Mouse (Mus musculus) layer of hippocampus, postnatal 25 days (tissue): ENCODE measurements at regions not wholly inside any gene's neighbourhood (a gene's known extent, or its start where the extent isn't known, plus 50 kb on each side); places are given as distances from the start of the nearest gene placed in this dataset.

Experiments used
- DNase-seq, 2 experiments: peaks; one replicate each; pipeline ENCODE4 v3.0.0; 2022; ENCODE audit warnings: mixed read lengths in 2 of 2, low spot score in 1 of 2; ENCODE audit errors: extremely low spot score in 1 of 2

- no peak for DNase-seq
Measured at GRCm38 (mm10) chr10:71485063-71485762, 137.7 kb downstream of the Ipmk start.

GRCm38 (mm10) chr10:71489791-71490190 lies 142.2 kb downstream of the Ipmk start:
- DNase-seq, result no peak

GRCm38 (mm10) chr10:71502096-71502495 lies 154.5 kb downstream of the Ipmk start:
- no peak for DNase-seq

DNA sequence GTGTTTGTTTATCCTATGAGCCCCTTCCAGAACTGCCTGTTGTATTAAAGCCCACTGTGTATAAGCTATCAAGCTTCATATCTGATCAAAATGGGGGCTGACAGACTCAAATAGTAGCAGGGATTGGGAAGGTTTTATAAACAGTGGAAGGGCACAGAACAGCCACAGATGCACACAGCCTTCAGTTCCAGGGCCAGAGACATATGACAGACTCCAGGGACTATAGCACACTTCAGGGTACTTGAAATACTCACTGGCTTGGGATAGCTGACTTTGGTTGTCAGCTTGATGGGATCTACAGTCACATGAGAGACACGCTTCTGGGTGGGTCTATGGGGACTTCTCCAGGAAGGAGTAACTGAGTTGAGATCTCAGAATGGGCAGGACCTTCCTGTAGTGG lies 156.7 kb downstream of the Ipmk start:
- DNase-seq, result no peak

GRCm38 (mm10) chr10:71525290-71525689 lies 177.7 kb downstream of the Ipmk start:
- no peak for DNase-seq

DNA sequence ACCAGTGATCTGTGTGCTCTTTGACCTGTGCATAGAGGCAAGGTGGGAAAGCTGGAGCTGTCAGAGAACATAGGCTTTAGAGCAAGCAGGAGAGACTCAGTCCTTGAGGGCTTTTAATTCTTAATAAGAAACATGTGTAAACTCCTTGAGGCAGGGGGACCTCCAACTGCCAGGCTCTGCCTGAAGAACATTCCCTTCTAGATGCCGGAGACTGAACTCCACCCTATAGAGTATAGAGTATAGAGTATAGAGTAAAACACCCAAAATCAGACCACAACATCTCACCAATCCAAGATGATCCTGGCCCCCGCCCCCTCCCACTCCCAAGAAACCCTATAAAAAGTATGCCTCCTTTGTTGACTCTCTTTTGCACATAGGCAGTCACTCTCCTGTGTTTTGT lies 186.2 kb downstream of the Ipmk start:
- no peak for DNase-seq

- no peak for DNase-seq
Measured at GRCm38 (mm10) chr10:71545489-71545888, 197.9 kb downstream of the Ipmk start.

DNA sequence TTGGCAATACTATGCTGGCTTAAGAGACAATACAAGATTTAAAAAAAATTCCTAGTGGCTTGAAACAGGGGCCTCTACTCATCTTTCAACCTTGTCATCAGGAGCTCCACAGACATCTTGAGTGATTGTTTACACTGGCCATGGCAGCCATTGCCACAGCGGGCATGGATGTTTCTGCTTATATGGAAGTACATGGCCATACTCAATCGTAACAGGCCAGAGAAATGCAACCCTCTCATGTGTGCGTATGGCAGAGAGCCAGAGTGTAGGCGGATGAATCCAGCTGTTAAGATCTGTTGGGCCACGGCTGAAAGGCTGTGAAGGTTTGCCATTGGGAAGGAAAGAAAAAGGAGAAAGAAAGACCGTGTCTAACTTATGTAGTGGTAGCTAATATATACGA lies 198.9 kb downstream of the Ipmk start:
- no peak for DNase-seq

- DNase-seq, result no peak
Measured at GRCm38 (mm10) chr10:71583716-71584115, 236.2 kb downstream of the Ipmk start.

DNA sequence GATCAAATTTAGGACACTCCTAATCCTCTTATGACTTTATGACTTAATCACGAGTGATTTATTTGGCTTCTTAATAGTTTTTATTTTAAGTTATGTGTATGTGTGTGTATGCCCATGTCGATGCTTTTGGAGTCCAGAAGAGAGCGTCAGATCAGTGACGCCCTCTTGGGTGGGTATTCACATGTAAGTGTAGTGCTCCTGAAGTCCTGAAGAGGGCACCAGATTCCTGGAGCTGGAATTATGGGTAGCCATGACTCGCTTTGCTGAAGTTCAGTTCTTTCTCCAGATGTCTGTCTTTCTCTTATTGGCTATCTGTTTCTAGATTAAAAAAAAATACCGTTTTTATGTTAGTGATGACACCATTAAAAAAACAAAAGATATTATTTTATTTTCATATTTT lies 251.0 kb downstream of the Ipmk start:
- DNase-seq, result no peak

- no peak for DNase-seq
Measured at GRCm38 (mm10) chr10:71613736-71614135, 266.2 kb downstream of the Ipmk start.

- DNase-seq, result no peak
Measured at GRCm38 (mm10) chr10:71617156-71617555, 269.6 kb downstream of the Ipmk start.

- no peak for DNase-seq
Measured at GRCm38 (mm10) chr10:71646071-71646470, 298.5 kb downstream of the Ipmk start.

DNA sequence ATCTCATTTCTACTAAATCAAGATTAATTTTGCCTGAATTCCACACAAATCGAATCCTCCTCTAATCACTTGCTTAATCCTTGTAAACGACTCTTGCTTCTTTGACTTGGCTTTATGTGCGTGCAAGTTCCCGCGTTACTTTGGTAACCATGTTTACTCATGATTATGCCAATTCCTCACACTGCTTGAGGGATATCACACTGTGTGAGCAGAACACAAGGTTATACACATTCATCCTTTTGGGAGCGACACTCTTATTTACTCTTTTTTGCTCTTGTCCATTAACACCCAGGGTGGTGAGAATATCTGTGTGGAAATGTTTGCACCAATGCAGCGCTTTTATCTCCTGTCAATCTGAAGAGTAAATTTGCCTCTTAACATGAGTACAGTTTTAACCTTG lies 310.0 kb downstream of the Ipmk start:
- no peak for DNase-seq

DNA sequence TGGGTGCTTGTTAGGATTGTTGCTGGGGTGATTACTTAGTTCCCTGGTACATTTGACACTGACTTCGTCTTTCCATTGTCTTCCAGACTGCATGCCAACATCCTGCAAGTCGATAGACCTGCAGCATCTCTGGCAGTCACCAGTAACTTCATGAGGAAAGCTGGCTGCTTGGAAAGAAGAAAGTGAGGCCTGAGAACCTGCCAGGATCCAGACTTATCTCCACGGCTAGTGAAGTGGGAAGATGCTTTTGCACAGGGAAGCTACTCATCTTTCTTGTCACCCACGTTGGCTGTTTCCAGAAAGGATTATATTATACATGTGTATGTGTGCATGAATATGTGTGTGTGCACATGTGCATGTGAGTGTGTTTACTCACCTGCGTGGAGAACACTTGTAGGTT lies 316.0 kb downstream of the Ipmk start:
- no peak for DNase-seq

DNA sequence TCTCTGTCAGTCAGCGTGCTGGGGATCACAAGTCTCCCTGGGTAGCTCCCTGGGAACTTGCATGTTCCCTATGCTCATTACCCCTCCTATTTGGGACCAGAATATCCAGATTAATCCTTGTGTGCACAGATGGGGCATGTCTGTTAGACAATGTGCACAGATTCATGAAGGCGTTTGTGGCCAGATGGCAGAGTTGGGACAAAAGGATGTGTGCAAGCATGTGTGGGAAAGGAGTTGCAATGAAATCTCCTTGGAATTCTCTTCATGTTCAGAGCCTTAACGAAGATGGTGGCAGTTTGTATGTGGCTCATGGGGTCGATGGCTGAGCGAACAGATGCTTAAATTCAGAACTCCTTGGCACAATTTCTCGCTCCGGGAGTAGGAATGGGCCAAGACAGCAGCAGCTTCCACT lies 319.6 kb downstream of the Ipmk start:
- peak; percentile 56 to 58 for DNase-seq

DNA sequence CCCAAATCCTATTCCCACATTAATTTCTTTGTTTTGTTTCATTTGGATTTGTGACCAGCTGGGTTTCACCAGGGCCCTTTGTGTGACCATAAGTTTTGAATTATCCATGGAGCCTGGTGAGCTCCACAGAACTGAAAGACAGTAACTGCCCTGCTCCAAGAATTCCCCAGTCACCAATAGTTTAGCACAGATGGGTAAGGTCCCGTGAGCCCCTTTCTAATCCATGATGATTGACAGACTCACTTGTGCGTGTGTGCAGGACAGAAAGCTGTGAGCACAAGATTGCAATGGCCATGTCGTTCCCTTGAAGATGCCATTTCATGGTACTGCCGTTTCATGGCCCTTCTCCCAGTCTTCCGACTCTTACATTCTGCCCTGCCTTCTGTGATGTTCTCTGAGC lies 331.7 kb downstream of the Ipmk start:
- no peak for DNase-seq

DNA sequence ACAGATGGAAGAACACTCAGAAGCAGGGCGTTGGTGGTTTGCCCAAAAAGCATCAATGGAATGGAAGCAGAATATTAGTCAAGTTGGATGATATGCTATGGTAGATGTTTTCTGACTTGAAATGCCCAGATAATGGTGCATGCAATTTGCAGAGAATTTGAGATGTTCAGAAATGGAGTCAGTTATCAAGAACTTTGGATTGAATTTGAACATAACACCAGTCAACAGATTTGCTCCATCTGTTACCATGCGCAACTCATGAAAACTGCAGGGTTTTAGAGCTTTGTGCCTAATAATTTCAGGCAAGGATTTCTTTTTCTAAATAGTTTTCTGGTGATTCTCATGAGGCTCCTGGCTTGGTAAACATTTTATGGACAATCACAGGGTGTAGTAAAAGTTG lies 365.9 kb downstream of the Ipmk start:
- DNase-seq, result no peak

- DNase-seq, result no peak
Measured at GRCm38 (mm10) chr10:71727746-71728145, 380.2 kb downstream of the Ipmk start.

GRCm38 (mm10) chr10:71733821-71734220 lies 386.3 kb downstream of the Ipmk start:
- DNase-seq, result no peak

DNA sequence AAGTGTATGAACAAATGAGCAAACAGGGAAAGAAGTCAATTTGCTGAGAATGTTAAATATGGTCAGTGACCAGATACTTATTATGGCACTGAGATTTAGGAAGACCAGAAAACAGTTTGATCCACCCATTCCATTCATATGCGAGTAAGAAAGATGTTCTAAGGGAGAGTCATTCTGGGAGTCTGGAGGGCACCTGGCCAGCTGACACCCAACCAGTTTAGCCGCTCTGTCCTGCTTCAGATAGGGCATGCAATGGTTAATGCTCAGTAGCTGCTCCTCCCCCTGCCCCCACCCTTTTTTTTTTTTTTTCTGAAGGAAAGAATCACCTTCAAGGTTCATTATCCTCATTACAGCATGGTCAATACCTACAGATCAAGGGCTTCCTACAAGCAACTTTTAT lies 386.9 kb downstream of the Ipmk start:
- no peak for DNase-seq

DNA sequence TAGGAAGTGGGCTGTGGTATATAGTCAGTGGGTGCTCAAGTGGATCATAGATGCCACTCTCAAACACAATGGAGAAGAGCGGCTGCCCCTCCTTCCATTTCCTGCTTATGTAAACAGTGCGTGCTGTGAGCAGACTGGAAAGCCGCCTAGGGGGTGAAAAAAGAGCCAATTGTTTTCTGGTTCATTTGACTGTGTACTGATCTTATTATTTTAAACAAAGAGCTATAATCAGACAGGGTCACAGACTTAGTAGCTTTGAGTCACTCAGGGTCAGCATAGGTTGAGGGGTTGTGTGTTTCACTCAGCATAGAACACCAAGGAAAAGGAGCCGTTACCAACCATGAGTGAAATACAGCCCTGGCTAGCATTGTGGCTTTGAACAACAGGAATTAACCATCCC lies 390.7 kb downstream of the Ipmk start:
- DNase-seq, result no peak
